Mouse (Mus musculus): ENCODE data around the gene Thap2.
A peak's percentile ranks its signal among the peaks of the same experiment; 100 is the strongest.

Thap2 gene

DNA sequence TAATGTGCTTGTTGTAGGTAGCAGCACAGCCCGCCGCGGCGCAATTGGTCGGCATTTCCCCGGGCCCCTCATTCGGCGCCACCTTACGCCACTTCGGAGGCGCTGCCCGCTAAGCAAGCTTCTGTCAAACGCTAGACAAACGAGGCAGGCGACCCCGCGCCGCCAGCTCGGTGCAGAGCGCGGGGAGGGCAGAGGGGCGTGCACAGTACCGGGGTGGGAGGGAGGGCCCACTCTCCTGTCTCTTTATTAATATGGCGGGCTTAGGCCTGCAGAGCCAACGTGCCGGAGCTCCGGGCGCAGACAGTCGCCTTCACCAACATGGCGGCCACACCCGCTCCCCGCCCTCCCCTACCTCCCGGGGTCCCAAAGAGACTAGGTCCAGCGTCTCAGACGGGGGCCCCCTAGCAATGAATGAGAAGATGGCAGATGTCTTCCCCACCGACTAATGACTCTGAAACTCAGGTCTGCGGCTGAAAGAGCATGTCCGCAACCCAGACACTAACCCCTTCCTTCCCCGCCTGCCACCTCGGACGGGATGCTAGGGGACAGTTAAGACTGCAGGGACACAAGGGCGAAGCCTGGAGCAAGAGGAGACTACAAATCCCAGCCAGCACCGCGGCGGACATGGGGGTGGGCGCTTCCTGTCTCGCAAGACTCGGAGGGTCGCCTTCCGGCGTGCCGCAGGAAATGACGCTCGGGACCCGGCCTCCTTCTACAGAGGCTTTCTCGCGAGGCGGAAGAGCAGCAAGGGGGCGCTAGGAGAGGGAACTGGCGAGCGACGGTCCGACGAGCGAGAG lies at the start of gene Thap2, which contains the start of gene Zfc3h1:
Gene Thap2 (minus strand): TSS at position 223 of the 797 bp plus-strand sequence.
Gene Zfc3h1 (plus strand): TSS at position 739 of the 797 bp plus-strand sequence.
- peak; percentile 98 to 99 for DNase-seq

DNA sequence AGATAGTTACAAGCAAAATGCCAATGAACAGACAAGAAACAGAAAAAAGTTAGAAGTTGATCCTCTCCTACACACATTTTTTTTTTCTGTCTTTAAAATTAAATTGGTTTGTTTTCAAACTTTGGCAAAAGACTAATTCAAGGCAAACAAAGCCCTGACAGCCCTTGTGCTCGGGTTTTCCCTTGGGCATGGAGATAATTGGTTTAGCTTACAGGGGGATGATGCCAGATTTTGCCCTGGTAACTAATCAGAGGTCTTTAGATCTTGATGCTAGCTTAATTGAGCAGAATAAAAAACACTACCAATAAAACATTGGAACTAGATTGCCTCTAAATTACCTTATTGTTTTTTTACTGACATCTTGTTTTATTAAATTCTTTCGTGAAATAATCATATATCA lies 41.1 kb upstream of the Thap2 start:
- DNase-seq, result no peak

DNA sequence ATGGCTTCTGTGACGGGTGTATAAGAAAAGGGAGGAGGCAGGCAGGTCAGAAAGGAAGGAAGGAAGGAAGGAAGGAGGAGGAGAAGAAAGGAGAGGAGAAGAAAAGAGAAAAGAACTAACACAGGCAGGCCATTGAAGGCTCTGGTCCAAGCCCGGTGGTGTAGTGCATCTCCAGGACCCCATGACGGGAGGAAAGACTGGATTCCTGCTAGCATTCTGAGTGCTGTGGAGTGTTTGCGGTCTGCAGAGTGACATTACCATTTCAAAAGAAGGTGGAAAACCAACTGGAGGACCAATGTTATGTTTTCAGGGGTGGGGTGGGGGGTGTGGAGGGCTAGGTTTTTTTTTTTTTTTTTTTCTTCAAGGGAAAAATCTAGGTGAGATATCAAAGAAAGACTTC lies 37.7 kb upstream of the Thap2 start:
- DNase-seq, result no peak

DNA sequence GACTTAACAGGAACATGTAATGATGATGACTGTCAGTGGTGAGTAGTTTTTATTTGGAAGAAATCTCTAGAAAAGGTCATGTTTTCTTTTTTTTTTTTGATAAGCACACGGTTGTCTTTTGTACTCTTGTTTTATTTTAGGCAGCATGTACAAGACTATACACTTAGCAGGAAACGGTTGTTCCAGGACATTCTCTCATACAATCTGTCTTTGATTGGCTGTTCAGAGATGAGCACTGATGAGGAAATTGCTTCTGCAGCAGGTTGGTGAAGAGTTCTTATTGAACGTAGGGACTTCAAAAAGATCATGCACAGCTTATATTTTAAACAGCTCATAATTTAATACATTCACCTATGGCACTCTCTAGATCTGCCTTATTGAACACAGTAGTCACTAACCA lies 29.8 kb upstream of the Thap2 start:
- no peak for DNase-seq

DNA sequence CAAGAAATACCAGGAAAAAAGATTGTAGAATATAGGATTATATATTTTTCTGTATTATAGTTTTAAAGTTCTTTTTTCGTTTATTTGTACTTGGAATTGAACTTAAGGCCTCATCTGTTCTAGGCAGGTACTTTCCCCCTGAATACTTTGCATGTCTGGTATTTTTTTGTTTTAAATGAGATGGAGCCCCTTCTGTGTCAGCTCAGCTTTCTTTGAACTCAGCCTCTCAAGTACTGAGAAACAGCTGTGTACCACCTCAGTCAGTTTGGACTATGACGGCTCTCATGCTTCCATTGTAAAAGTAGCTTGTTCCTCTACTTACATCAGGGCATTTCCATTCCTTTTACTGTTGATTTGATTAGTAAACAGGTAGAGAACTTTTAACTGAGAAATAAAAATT lies 29.3 kb upstream of the Thap2 start:
- DNase-seq, result no peak

DNA sequence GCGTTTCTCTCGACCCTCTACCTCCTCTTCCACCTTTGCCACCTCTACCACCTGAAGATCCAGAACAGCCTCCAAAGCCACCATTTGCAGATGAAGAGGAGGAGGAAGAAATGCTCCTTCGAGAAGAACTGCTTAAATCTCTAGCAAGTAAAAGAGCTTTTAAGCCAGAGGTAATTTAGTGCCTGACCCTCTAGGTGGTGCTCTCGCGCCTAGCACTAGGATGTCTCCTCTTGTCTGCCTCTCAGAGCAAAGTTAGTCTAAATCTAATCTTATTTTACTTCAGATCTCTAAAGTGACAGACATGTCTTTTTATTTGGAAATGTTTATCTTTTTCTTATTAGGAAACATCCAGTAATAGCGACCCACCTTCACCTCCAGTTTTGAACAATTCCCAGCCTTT lies 22.1 kb upstream of the Thap2 start:
- DNase-seq, result peak; percentile 80

DNA sequence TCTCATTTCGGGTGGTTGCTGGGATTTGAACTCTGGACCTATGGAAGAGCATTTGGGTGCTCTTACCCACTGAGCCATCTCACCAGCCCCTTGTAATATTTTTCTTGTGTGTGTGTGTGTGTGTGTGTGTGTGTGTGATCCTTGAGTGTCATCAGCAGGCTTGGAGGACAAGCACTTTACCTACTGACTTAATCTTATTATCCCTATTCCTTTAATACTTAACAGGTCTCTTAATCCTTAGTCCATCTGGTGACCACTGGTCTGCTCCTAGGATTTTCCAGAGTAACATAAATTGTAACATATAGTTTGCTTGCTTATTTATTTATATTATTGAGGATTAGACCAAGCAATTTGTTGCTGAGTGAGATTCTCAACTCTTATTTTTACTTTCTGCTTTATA lies 7.7 kb upstream of the Thap2 start:
- no peak for DNase-seq

DNA sequence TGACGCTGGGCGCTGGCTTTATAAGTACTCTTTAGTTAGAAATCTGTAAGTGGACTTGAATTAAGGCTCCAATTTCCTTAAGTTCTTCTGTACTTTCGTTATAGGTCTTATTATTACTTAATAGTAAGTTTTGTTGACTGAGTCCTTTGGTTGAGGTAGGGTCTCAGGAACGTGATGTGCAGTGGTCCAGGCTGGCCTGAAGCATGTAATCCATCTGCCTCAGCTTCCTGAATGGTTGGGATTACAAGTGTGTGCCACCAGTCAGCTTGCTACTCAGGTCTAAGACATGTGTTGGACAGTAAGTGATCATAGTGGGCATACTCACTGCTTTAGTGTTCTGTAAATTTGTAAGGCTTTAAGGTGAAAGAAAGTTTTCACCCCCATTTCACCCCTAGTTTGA lies 6.8 kb upstream of the Thap2 start:
- no peak for DNase-seq

DNA sequence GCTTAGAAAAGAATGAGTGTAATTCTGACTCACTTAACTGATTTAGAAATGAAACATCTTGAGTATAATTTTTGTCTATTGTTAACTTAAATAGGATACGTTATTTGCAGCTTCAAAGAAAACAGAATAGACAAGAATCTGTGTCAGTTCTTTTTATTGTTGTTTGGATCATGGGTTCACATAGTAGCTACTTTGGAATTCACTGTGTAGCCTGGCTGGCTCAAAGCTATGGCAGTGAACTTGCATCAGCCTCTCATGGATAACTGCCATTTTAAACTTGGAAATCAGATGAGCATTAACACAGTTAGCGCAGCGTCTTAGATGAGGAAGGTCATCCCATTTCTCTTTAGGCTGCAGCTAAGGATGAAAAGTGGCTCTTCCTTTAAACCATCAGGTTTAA lies 3.6 kb upstream of the Thap2 start:
- no peak for DNase-seq

DNA sequence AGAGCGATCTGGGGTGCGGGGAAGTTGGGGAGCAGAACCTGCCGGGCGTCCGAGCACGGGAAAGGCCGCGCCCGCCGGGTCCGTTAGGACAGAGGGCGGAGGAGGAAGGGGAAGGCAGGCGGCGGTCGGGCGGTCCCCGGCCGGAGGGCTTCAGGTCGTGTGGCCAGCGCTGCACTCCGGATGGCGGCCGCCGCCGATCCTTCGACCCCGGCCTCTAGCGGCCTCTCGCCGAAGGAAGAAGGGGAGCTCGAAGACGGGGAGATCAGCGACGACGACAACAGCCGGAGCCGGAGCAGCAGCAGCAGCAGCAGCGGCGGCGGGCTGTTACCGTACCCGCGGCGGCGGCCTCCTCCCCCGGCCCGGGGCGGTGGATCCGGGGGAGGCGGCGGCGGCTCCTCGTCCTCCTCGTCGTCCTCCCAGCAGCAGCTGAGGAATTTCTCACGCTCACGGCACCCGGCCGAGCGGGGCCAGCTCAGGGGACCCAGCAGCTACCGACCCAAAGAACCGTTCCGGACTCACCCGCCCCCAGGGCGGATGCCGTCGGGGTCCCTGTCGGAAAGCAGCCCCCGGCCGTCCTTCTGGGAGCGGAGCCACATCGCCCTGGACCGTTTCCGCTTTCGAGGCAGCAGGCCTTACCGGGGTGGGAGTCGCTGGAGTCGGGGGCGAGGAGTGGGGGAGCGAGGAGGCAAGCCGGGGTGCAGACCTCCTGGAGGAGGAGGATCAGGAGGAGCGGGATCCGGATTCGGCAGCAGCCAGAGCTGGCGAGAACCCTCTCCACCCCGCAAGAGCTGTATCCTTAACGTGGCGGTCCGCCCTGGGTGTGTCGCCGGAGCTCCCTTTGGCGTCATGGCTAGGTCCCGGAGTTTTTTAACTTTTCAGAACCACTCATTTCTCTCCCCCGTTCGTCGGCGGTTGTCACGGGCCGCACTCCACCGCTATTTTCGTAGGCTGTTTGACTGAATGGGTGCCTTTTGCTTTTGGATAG lies 1.1 kb upstream of the Thap2 start:
- DNase-seq, result peak; percentile 69 to 72

DNA sequence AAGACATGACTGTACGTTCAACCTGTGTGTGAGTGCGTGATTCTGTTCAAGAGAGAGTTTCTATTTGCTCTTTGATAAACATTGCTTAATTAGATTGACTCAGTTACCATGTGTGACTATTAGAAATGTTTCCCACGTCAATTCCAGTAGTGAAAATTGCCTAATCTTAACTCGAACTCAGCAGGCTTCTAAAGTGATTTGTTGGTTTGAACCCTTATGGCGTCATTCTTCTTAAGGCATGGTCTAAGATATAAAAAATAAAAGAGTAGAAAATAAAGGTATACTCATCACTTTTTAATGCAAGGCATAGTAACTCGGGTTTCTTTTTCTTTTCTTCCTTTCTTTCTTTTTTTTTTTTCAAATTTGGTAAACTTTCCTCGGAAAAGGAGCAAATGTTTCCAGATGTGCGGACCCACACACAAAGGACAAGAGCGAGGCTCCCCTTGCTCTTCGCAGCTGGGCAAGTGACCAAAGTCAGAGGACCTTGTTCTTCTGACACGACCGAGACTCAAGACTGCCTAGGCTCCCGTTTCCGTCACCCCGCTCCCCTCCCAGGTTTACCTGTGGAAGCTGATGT lies 511 bp downstream of the Thap2 start:
- DNase-seq, result no peak

DNA sequence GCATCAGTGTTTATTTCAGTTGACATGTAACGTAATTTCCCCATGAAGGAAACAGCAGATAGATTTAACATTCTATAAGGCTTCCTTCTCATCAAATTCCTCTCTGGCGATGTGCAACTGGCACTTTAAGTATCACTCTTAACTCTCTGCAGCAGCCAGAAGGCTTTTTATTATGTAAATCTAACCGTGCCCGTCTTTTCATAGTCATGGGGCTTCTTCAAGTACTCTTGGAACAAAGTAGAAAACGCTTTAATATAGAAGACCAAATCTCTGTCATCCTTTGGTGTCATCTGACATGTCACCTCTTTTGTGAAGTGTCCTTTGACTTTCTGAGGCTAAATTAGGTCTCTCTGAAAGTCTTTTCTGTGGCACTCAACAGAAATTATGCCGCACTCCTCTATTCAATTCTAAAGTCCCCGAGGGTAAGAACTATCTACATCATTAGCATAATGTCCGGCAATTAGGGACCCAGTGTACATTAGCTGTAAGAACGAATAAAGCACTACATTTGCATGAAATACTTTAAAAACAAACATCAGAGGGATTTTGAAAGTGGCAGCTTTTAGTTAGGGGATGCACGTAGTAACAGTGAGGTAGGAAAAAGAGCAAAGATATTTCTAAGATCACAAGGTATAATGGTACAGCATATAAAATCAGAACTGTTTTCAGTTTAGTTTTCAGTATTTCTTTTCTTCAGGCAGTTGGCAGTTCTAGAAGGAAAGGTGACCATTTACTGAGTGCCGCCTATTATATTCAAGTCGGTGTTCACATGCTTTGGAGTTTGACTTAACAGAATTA lies 1.2 kb downstream of the Thap2 start:
- DNase-seq, result no peak

DNA sequence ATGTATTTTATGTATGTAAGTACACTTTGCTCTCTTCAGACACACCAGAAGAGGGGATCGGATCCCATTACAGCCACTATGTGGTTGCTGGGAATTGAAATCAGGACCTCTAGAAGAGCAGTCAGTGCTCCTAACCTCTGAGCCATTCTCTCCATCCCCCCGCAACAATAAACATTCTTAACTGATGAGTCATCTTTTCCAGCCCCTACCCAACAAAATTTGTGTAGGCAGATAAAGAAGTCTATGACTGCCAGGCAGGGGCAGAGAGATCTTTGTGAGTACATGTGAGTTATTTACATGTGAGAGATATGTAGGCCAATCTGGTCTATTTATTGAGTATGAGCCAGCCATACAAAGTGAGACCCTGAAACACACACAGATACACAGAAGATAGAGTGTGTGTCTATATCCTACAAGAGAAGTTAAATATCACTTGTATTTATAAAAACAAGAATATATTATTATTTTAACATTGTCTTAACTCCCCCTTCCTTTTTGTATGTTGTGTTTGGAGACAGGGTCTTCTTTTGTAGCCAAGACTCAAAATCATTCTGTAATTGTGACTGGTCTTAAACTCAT lies 2.6 kb downstream of the Thap2 start:
- no peak for DNase-seq

DNA sequence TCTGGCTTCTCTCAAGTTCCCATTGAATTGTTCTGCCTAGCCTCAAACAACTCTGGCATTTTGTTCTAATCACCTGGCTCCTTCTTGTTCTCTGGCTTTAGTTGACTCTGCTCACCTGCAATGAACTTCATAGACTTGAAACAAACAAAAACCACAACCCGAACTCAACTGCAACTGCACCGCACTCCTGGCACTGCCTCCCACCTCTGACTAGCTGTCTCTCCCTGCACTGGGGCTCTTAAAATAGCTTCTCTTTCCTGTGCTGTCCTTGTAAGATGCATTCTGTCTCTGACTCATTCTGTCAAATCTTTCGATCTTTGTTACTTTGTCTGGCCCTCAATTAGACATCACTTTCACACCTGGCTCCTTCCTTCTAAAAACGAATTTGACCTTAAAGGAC lies 21.1 kb downstream of the Thap2 start:
- no peak for DNase-seq

DNA sequence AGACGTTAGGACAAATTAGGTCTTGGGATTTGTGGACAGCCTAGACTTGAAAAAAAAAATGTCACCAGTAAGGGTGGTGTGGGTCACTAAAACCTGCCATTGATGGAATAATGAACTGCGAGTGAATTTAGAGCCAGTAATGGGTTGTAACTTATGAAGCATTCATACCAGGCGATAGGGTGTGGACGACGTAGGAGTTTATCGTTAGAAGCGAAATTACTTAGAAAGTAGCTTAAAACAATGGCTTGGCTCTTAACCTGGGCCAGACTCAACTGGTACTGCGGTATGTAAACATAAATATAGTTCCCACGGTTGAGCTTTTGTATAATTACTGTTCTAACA lies 21.6 kb downstream of the Thap2 start:
- DNase-seq, result no peak

DNA sequence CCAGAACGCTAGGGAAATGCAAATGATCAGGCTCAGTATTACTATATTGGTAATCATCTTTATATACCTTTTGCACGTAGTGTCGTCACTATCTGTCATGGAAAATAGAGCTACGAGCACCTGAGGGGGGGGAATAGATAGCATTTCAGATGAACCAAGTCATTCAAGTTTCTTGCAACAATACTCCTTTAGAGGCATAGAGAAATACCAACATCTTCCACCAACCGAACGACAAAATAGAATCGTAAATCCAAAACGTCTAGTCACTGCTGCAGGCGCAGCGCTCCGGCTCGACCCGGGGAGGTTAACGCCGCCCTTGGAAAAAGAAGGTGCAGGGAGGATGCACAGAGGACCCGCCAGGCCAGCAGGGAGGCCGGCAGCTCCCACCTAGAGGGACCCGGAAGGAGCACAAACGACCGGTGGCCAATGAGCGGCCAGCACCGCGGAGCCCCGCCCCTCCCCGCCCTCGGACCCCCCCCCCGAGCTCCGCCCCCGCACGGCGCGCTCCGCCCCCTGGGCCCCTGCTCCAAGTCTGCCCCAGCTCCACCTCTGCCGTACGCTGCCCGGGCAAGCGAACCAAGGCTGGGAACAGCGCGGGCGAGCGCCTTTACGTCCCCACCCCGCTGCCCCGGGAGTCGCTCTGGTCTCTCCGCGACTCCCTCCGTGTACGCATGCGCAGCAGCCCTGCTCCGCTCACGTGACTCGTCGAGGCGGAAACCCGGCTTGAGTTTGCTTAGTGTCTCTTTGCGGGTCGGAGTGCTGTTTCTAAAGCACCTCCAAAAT lies 22.2 kb downstream of the Thap2 start, which contains the start of gene Tmem19:
Gene Tmem19 (minus strand): TSS at position 662 of the 783 bp plus-strand sequence.
- peak; percentile 99 for DNase-seq

DNA sequence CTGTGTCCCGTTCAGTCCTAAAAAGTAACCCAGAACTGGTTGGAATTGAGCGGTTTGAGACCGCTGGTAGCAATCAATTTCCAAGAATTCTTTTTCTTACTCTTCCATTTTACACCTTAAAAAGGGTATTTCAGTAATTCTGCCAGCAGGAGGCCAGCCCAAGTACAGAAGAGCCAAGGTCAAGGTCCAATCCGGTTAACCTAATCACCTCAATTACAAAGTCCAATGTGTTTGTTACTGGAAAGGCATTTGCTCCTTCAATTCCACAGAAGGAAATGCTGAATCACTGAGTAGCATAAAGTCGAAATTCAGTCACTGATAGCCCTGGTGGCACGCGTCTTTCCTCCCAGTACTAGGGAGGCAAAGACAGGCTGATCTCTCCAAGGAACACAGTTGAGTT lies 25.2 kb downstream of the Thap2 start:
- DNase-seq, result no peak

DNA sequence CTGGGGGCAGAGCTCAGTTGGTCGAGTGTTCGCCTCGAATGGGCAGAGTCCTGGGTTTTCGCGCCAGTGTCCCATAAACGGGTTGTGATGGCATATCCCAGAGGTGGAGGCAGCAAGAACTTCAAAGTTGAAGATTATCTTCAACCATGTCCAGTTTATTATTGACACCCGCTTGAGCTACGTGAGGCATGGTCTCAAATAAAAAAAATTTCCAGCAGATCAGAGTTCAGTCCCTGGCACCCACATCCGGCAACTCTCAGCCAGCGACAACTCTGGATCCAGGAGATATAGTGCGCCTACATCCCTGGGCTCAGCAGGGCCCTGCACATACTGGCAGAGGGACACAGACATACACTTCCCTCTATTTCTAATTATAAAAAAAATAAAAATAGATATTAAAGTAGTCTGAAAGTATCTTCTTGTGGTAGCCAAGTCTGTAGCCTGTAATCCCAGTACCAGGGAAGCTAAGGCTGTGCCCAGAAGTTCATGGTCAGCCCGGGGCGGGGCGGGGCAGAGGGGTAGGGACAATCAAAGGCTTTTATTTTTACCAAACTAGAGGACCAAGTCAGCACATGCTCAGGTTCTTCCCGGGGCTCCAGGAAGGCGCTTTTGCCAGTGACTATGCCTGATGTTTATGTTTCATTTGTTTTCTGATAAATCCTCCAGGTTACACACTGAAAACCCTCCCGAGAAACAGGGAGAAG lies 25.9 kb downstream of the Thap2 start:
- no peak for DNase-seq

DNA sequence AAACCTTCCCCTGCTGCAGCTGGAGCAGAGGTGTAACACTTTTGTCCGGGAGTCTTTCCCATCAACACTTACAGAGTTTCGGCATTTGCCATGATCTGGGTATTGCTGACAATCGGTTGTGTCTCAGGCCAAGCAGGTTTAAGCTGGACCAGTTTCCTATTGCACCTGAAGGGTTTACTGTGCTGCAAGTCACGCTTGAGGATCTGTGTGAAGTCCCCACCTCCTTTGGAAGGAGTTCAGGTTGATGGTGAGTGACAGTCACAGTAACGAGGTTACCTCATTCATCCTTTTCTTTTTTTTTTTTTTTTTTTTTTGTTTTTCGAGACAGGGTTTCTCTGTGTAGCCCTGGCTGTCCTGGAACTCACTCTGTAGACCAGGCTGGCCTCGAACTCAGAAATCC lies 28.1 kb downstream of the Thap2 start:
- DNase-seq, result no peak

DNA sequence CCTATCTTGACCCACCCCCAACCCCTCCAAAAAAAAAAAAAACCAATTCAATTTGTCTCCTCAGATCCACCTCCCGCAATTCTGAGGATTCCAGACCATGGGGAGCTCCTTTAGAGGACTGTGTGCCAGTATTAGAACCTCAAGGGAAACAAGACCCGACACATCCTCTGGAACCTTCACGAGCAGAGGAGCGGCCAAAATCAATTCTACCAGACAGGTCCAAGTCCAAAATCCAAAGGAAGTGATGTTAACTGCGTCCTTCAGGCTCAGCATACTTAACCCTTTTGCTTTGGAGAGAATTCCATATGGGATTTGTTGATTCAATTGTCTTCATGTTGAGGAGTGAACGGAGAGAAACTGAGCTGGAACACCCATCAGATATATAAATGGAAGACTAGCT lies 29.2 kb downstream of the Thap2 start:
- no peak for DNase-seq

DNA sequence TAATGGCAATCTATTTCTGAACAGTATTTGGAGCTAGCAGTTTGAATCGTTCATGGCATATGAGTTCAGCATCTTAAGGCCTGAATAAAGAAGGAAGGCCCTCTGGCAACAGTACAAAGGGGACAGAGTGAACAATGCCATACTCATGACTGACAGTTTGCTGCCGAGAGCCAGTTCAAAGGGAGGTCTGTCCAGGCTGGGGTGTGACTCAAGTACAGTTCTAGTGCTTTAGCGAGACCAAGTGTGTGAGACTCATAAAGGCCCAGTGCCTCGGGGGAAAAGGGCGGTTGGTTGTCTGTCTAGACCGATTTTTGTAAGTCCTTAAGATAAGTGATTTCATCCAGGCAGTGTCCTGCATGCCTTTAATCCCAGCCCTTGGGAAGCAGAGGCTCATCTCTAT lies 29.7 kb downstream of the Thap2 start:
- no peak for DNase-seq

All from cerebellum, postnatal 10 days (tissue).